Mouse (Mus musculus) c-Kit-positive CD71-positive TER-119-negative erythroid progenitor cells, embryonic 14.5 days (primary cell): ENCODE data around the gene Phf2.

Source experiments
- DNase-seq: peaks from one replicate; pipeline ENCODE4 v3.0.0-alpha.2; 2013; ENCODE audit warnings: low read depth

The Phf2 gene

GRCm38 (mm10) chr13:48870771-48871731, at the start of gene Phf2:
TSS of gene Phf2 (minus strand) at chr13:48871119.
- DNase-seq = no peak

GRCm38 (mm10) chr13:48919756-48920415, 49.0 kb upstream of the Phf2 start:
- no peak for DNase-seq

- DNase-seq = no peak
Measured at GRCm38 (mm10) chr13:48917113-48917599, 46.2 kb upstream of the Phf2 start.

GRCm38 (mm10) chr13:48913680-48914079, 42.8 kb upstream of the Phf2 start:
- DNase-seq = no peak

- no peak for DNase-seq
Measured at GRCm38 (mm10) chr13:48913141-48913540, 42.2 kb upstream of the Phf2 start.

GRCm38 (mm10) chr13:48911426-48911825, 40.5 kb upstream of the Phf2 start:
- DNase-seq = no peak

GRCm38 (mm10) chr13:48905458-48905857, 34.5 kb upstream of the Phf2 start:
- no peak for DNase-seq

- DNase-seq = no peak
Measured at GRCm38 (mm10) chr13:48895376-48895775, 24.5 kb upstream of the Phf2 start.

GRCm38 (mm10) chr13:48890260-48890960, 19.5 kb upstream of the Phf2 start:
- DNase-seq = no peak

- DNase-seq = peak; percentile 95
Measured at GRCm38 (mm10) chr13:48878534-48878933, 7.6 kb upstream of the Phf2 start.

GRCm38 (mm10) chr13:48877805-48878204, 6.9 kb upstream of the Phf2 start:
- no peak for DNase-seq

GRCm38 (mm10) chr13:48872726-48873125, 1.8 kb upstream of the Phf2 start:
- no peak for DNase-seq

- no peak for DNase-seq
Measured at GRCm38 (mm10) chr13:48871887-48872606, 1.1 kb upstream of the Phf2 start.

GRCm38 (mm10) chr13:48869950-48870770, 759 bp downstream of the Phf2 start:
- no peak for DNase-seq

GRCm38 (mm10) chr13:48869600-48869949, 1.3 kb downstream of the Phf2 start:
- DNase-seq = no peak

- DNase-seq = no peak
Measured at GRCm38 (mm10) chr13:48869088-48869487, 1.8 kb downstream of the Phf2 start.

GRCm38 (mm10) chr13:48864673-48865356, 6.1 kb downstream of the Phf2 start:
- no peak for DNase-seq

- DNase-seq = no peak
Measured at GRCm38 (mm10) chr13:48863556-48863955, 7.4 kb downstream of the Phf2 start.

GRCm38 (mm10) chr13:48861913-48862312, 9.0 kb downstream of the Phf2 start:
- no peak for DNase-seq

GRCm38 (mm10) chr13:48858779-48859178, 12.1 kb downstream of the Phf2 start:
- no peak for DNase-seq
